Mouse (Mus musculus): ENCODE measurements at regions not wholly inside any gene's neighbourhood (a gene's known extent, or its start where the extent isn't known, plus 50 kb on each side); places are given as distances from the start of the nearest gene placed in this dataset.

GRCm38 (mm10) chr4:56419122-56419913 is 320.6 kb upstream of the Gm26657 start:
- no peaks in the 10 kb centered on the region for H3K4me1 ChIP-seq
- 66% methylated on average over 5 of the region's 5 CpGs for WGBS
- no peak overlapping the region for H3K4me2 ChIP-seq
- no peak for ATAC-seq (ENCODE audit: insufficient read depth, low FRiP score, low read depth)
- no peak overlapping the region for H3K9ac ChIP-seq
- no peaks in the 10 kb centered on the region for H3K36me3 ChIP-seq
- no peaks in the 10 kb centered on the region for H3K9me3 ChIP-seq
- H3K27me3 ChIP-seq (replicated peaks): no peaks in the 10 kb centered on the region
- H3K27ac ChIP-seq: no peak overlapping the region
- H3K4me3 ChIP-seq (replicated peaks): no peak overlapping the region

- no peaks in the 10 kb centered on the region for H3K27me3 ChIP-seq (replicated peaks)
- H3K4me2 ChIP-seq: no peak overlapping the region
- no peaks in the 10 kb centered on the region for H3K36me3 ChIP-seq
- no peak overlapping the region for H3K4me3 ChIP-seq (replicated peaks)
- H3K9me3 ChIP-seq: no peaks in the 10 kb centered on the region
- H3K4me1 ChIP-seq: no peaks in the 10 kb centered on the region
- WGBS: 10% methylated on average over 1 of the region's 1 CpGs
- no peak overlapping the region for H3K27ac ChIP-seq
- no peak overlapping the region for H3K9ac ChIP-seq
- no peak for ATAC-seq (ENCODE audit: insufficient read depth, low FRiP score, low read depth)
Observed at GRCm38 (mm10) chr4:56411024-56411636, 328.7 kb upstream of the Gm26657 start.

- Histone ChIP-seq H3K27me3 (replicated peaks) (no peaks in the 10 kb centered on the region), H3K27ac (no peak overlapping the region), H3K36me3 (no peaks in the 10 kb centered on the region), H3K9ac (no peak overlapping the region), H3K9me3 (no peaks in the 10 kb centered on the region), H3K4me1 (no peaks in the 10 kb centered on the region), H3K4me2 (no peak overlapping the region), H3K4me3 (replicated peaks) (no peak overlapping the region)
- ATAC-seq (ENCODE audit: insufficient read depth, low FRiP score, low read depth): no peak
Observed at GRCm38 (mm10) chr4:56393793-56394192, 346.1 kb upstream of the Gm26657 start.

- 74% methylated on average over 3 of the region's 3 CpGs for WGBS
- Histone ChIP-seq H3K4me3 (replicated peaks) (no peak overlapping the region), H3K27ac (no peak overlapping the region), H3K36me3 (no peaks in the 10 kb centered on the region), H3K9ac (no peak overlapping the region), H3K4me1 (no peaks in the 10 kb centered on the region), H3K9me3 (no peaks in the 10 kb centered on the region), H3K27me3 (replicated peaks) (no peaks in the 10 kb centered on the region), H3K4me2 (no peak overlapping the region)
- ATAC-seq (ENCODE audit: insufficient read depth, low FRiP score, low read depth): no peak
Observed at GRCm38 (mm10) chr4:56387051-56387450, 352.8 kb upstream of the Gm26657 start.

GRCm38 (mm10) chr4:56375745-56376144 is 364.1 kb upstream of the Gm26657 start:
- Histone ChIP-seq H3K4me2 (no peak overlapping the region), H3K27ac (no peak overlapping the region), H3K9me3 (no peaks in the 10 kb centered on the region), H3K4me3 (replicated peaks) (no peak overlapping the region), H3K27me3 (replicated peaks) (no peaks in the 10 kb centered on the region), H3K4me1 (peaks cover 5% of the 10 kb centered on the region; the same call in 1 of the 2 replicates), H3K9ac (no peak overlapping the region), H3K36me3 (no peaks in the 10 kb centered on the region)
- ATAC-seq (ENCODE audit: insufficient read depth, low FRiP score, low read depth): no peak
- WGBS: 52% methylated on average over 5 of the region's 5 CpGs

GRCm38 (mm10) chr4:56374466-56374865 is 365.4 kb upstream of the Gm26657 start:
- Histone ChIP-seq H3K4me2 (no peak overlapping the region), H3K4me1 (peaks cover 5% of the 10 kb centered on the region; the same call in 1 of the 2 replicates), H3K9me3 (no peaks in the 10 kb centered on the region), H3K27me3 (replicated peaks) (no peaks in the 10 kb centered on the region), H3K36me3 (no peaks in the 10 kb centered on the region), H3K9ac (no peak overlapping the region), H3K27ac (no peak overlapping the region), H3K4me3 (replicated peaks) (no peak overlapping the region)
- no peak for ATAC-seq (ENCODE audit: insufficient read depth, low FRiP score, low read depth)
- WGBS: 90% methylated on average over 3 of the region's 3 CpGs

GRCm38 (mm10) chr4:56373746-56374145 is 366.1 kb upstream of the Gm26657 start:
- peaks cover 5% of the 10 kb centered on the region; the same call in 1 of the 2 replicates for H3K4me1 ChIP-seq
- H3K9ac ChIP-seq: no peak overlapping the region
- no peaks in the 10 kb centered on the region for H3K27me3 ChIP-seq (replicated peaks)
- H3K4me3 ChIP-seq (replicated peaks): no peak overlapping the region
- H3K36me3 ChIP-seq: no peaks in the 10 kb centered on the region
- no peak overlapping the region for H3K27ac ChIP-seq
- H3K4me2 ChIP-seq: no peak overlapping the region
- no peak for ATAC-seq (ENCODE audit: insufficient read depth, low FRiP score, low read depth)
- WGBS: 70% methylated on average over 4 of the region's 4 CpGs
- H3K9me3 ChIP-seq: no peaks in the 10 kb centered on the region

GRCm38 (mm10) chr4:56373167-56373566 is 366.7 kb upstream of the Gm26657 start:
- peaks cover 5% of the 10 kb centered on the region; the same call in 1 of the 2 replicates for H3K4me1 ChIP-seq
- no peak overlapping the region for H3K4me2 ChIP-seq
- H3K27me3 ChIP-seq (replicated peaks): no peaks in the 10 kb centered on the region
- no peak overlapping the region for H3K4me3 ChIP-seq (replicated peaks)
- no peak overlapping the region for H3K9ac ChIP-seq
- no peak for ATAC-seq (ENCODE audit: insufficient read depth, low FRiP score, low read depth)
- H3K36me3 ChIP-seq: no peaks in the 10 kb centered on the region
- WGBS: 61% methylated on average over 4 of the region's 4 CpGs
- no peak overlapping the region for H3K27ac ChIP-seq
- H3K9me3 ChIP-seq: no peaks in the 10 kb centered on the region

- no peaks in the 10 kb centered on the region for H3K36me3 ChIP-seq
- no peak for ATAC-seq (ENCODE audit: insufficient read depth, low FRiP score, low read depth)
- no peak overlapping the region for H3K9ac ChIP-seq
- H3K27me3 ChIP-seq (replicated peaks): no peaks in the 10 kb centered on the region
- H3K4me3 ChIP-seq (replicated peaks): no peak overlapping the region
- whole genome bisulfite sequencing: 40% methylated on average over 7 of the region's 7 CpGs
- H3K27ac ChIP-seq: peak overlapping the region; percentile 35
- H3K9me3 ChIP-seq: no peaks in the 10 kb centered on the region
- H3K4me2 ChIP-seq: no peak overlapping the region
- peaks cover 5% of the 10 kb centered on the region; the same call in 1 of the 2 replicates for H3K4me1 ChIP-seq
Observed at GRCm38 (mm10) chr4:56372711-56373110, 367.2 kb upstream of the Gm26657 start.

- Histone ChIP-seq H3K27me3 (replicated peaks) (no peaks in the 10 kb centered on the region), H3K9ac (no peak overlapping the region), H3K9me3 (no peaks in the 10 kb centered on the region), H3K4me3 (replicated peaks) (no peak overlapping the region), H3K36me3 (no peaks in the 10 kb centered on the region), H3K4me2 (no peak overlapping the region), H3K4me1 (no peaks in the 10 kb centered on the region), H3K27ac (no peak overlapping the region)
- whole genome bisulfite sequencing: 72% methylated on average over 6 of the region's 6 CpGs
- no peak for ATAC-seq (ENCODE audit: insufficient read depth, low FRiP score, low read depth)
Observed at GRCm38 (mm10) chr4:56364594-56364993, 375.3 kb upstream of the Gm26657 start.

GRCm38 (mm10) chr4:56362121-56362520 is 377.7 kb upstream of the Gm26657 start:
- H3K27ac ChIP-seq: no peak overlapping the region
- no peaks in the 10 kb centered on the region for H3K36me3 ChIP-seq
- H3K27me3 ChIP-seq (replicated peaks): no peaks in the 10 kb centered on the region
- no peak overlapping the region for H3K4me3 ChIP-seq (replicated peaks)
- ATAC-seq (ENCODE audit: insufficient read depth, low FRiP score, low read depth): no peak
- no peaks in the 10 kb centered on the region for H3K4me1 ChIP-seq
- H3K4me2 ChIP-seq: no peak overlapping the region
- H3K9ac ChIP-seq: no peak overlapping the region
- no peaks in the 10 kb centered on the region for H3K9me3 ChIP-seq
- WGBS: 42% methylated on average over 6 of the region's 6 CpGs

GRCm38 (mm10) chr4:56349216-56349615 is 390.7 kb upstream of the Gm26657 start:
- Histone ChIP-seq H3K4me1 (no peaks in the 10 kb centered on the region), H3K36me3 (no peaks in the 10 kb centered on the region), H3K9ac (no peak overlapping the region), H3K27ac (no peak overlapping the region), H3K9me3 (no peaks in the 10 kb centered on the region), H3K4me3 (replicated peaks) (no peak overlapping the region), H3K27me3 (replicated peaks) (no peaks in the 10 kb centered on the region), H3K4me2 (no peak overlapping the region)
- 80% methylated on average over 5 of the region's 5 CpGs for WGBS
- no peak for ATAC-seq (ENCODE audit: insufficient read depth, low FRiP score, low read depth)
